Mouse (Mus musculus) adrenal gland, adult 18-20 months (tissue): ENCODE results near the gene Syngap1. TPM values are rescaled to one million over a fixed set of nuclear protein-coding genes. Genes with fewer than 3 reads are reported as not detected.

ENCODE experiments used
- microRNA-seq, 2 experiments: library from miRNA; unstranded; fragments of <30 nt; microRNA quantifications; one replicate each; pipeline ENCODE4 v1.2.0; 2021; ENCODE audit warnings: borderline number of aligned reads in 2 of 2
- total RNA-seq, 2 experiments: library from RNA; stranded (reverse); gene quantifications; 1 replicate in 1 of 2; 2 replicates in 1 of 2; pipeline ENCODE4 v1.2.3; 2021

Syngap1 gene
- total RNA-seq, 2 experiments from 2014 or later: 16.6 to 19.1 TPM

Small RNA genes lying within 50 kb of the gene (microRNA-seq; reads per million reads assigned to microRNA genes)
- gene Gm27775: 0 reads per million in 2 experiments
- gene Mir3083: 0 to 0.95 reads per million in 2 experiments
- gene Mir6968: 3.8 to 8.0 reads per million in 2 experiments

Other genes starting within 250 kb of the Syngap1 start
- gene Crebrf, start 225.6 kb upstream of the Syngap1 start, total RNA-seq: 10 to 100 TPM; 60.9 to 62.2 TPM
- 10 to 100 TPM; 20.2 to 23.7 TPM for gene Bnip1, start 160.2 kb upstream of the Syngap1 start, total RNA-seq
- not detected for gene Nkx2-5, start 96.2 kb upstream of the Syngap1 start, total RNA-seq
- gene Kifc5b, start 24.2 kb upstream of the Syngap1 start, total RNA-seq: 1 to 10 TPM; 1.1 to 1.2 TPM
- 10 to 100 TPM; 45.4 to 46.7 TPM for gene Phf1, start 8.2 kb upstream of the Syngap1 start, total RNA-seq
- gene Cuta, start 1.7 kb upstream of the Syngap1 start, total RNA-seq: 100 to 1,000 TPM; 129 to 141 TPM
- 1 to 10 TPM; 6.4 to 8.0 TPM for gene Zbtb9, start 31.9 kb downstream of the Syngap1 start, total RNA-seq
- 10 to 100 TPM; 27.2 to 31.0 TPM for gene Bak1, start 87.8 kb downstream of the Syngap1 start, total RNA-seq
- gene Itpr3, start 116.1 kb downstream of the Syngap1 start, total RNA-seq: 1 to 10 TPM; 5.5 to 6.2 TPM
- 100 to 1,000 TPM; 266 to 331 TPM for gene Uqcc2, start 192.7 kb downstream of the Syngap1 start, total RNA-seq
- 1 to 10 TPM in 1 of 2 experiments, under 1 TPM in 1; 0.60 to 2.2 TPM for gene Ip6k3, start 226.5 kb downstream of the Syngap1 start, total RNA-seq